Mouse (Mus musculus) liver, embryonic 15.5 days (tissue): ENCODE results near the gene Skil. TPM values are rescaled to one million over a fixed set of nuclear protein-coding genes. Genes with fewer than 3 reads are reported as not detected.

ENCODE experiments used
- ATAC-seq: fragments of 200-750 bp; cut with Nextera tagmentation; 2 replicates; pipeline ENCODE4 v1.8.0; 2017; ENCODE audit warnings: moderate number of reproducible peaks, mild to moderate bottlenecking, moderate library complexity; ENCODE audit not compliant: insufficient read depth
- H3K27ac ChIP-seq: fragments of 300-500 bp; sonication (generic); replicated peaks from 2 replicates; pipeline ENCODE4 v1.5.1; 2015; ENCODE audit warnings: mild to moderate bottlenecking, inconsistent platforms
- H3K27me3 ChIP-seq: fragments of 300-500 bp; sonication (generic); 2 replicates; pipeline ENCODE4 v1.6.1; 2015; ENCODE audit warnings: mild to moderate bottlenecking, inconsistent platforms
- H3K36me3 ChIP-seq: fragments of 300-500 bp; sonication (generic); replicated peaks from 2 replicates; pipeline ENCODE4 v1.6.1; 2015; ENCODE audit warnings: moderate library complexity, mild to moderate bottlenecking, inconsistent platforms
- H3K4me1 ChIP-seq: fragments of 300-500 bp; sonication (generic); replicated peaks from 2 replicates; pipeline ENCODE4 v1.6.1; 2015; ENCODE audit warnings: inconsistent platforms
- H3K4me2 ChIP-seq: fragments of 300-500 bp; sonication (generic); 2 replicates; pipeline ENCODE4 v1.6.1; 2015; ENCODE audit warnings: moderate library complexity, mild to moderate bottlenecking, inconsistent platforms
- H3K4me3 ChIP-seq: fragments of 300-500 bp; sonication (generic); replicated peaks from 2 replicates; pipeline ENCODE4 v1.5.1; 2015; ENCODE audit warnings: mild to moderate bottlenecking, inconsistent platforms
- H3K9ac ChIP-seq: fragments of 300-500 bp; sonication (generic); 2 replicates; pipeline ENCODE4 v1.6.1; 2015; ENCODE audit warnings: moderate library complexity, mild to moderate bottlenecking, inconsistent platforms
- H3K9me3 ChIP-seq: fragments of 300-500 bp; sonication (generic); replicated peaks from 2 replicates; pipeline ENCODE4 v1.6.1; 2016; ENCODE audit warnings: inconsistent platforms
- WGBS: fragments of 180-500 bp; shearing (Covaris S2); methylation state at CpG from one replicate; pipeline ENCODE4 v1.1.7; 2015; ENCODE audit warnings: mixed read lengths; ENCODE audit not compliant: insufficient replicate concordance; 5-methylcytosine and 5-hydroxymethylcytosine counted together
- polyA plus RNA-seq: library from polyadenylated mRNA; unstranded; fragments of >200 nt; fragmentation: Nextera tagmentation; extraction: Ambion mirVana; gene quantifications from 2 replicates; pipeline ENCODE4 v1.2.1, GENCODE M21; 2015

Gene Skil
- polyA plus RNA-seq, 1 experiment from 2014 or later = 4.3 TPM

GRCm38 (mm10) chr3:31083507-31084245 is 11.2 kb upstream of the Skil start:
- 15% methylated on average over 12 of the region's 12 CpGs for WGBS
- no peaks in the 10 kb centered on the region for H3K9me3 ChIP-seq
- no peaks in the 10 kb centered on the region for H3K36me3 ChIP-seq
- no peaks in the 10 kb centered on the region for H3K27me3 ChIP-seq
- ATAC-seq = peak; percentile 49; the same call in 1 of the 2 replicates
- 0 out of 2 replicates have a peak overlapping the region, but pooled peaks have one; percentile 6 for H3K27ac ChIP-seq
- H3K9ac ChIP-seq = no peak overlapping the region
- H3K4me1 ChIP-seq = peaks cover 20% of the 10 kb centered on the region
- H3K4me2 ChIP-seq = peak overlapping the region; percentile 37
- no peak overlapping the region for H3K4me3 ChIP-seq

- no peak overlapping the region for H3K9ac ChIP-seq
- 63% methylated on average over 3 of the region's 3 CpGs for WGBS
- no peak overlapping the region for H3K4me3 ChIP-seq
- H3K36me3 ChIP-seq = no peaks in the 10 kb centered on the region
- H3K4me1 ChIP-seq = peaks cover 22% of the 10 kb centered on the region
- no peaks in the 10 kb centered on the region for H3K27me3 ChIP-seq
- ATAC-seq = no peak
- no peak overlapping the region for H3K4me2 ChIP-seq
- no peaks in the 10 kb centered on the region for H3K9me3 ChIP-seq
- H3K27ac ChIP-seq = no peak overlapping the region
Observed at GRCm38 (mm10) chr3:31085000-31085399, 9.9 kb upstream of the Skil start.

DNA sequence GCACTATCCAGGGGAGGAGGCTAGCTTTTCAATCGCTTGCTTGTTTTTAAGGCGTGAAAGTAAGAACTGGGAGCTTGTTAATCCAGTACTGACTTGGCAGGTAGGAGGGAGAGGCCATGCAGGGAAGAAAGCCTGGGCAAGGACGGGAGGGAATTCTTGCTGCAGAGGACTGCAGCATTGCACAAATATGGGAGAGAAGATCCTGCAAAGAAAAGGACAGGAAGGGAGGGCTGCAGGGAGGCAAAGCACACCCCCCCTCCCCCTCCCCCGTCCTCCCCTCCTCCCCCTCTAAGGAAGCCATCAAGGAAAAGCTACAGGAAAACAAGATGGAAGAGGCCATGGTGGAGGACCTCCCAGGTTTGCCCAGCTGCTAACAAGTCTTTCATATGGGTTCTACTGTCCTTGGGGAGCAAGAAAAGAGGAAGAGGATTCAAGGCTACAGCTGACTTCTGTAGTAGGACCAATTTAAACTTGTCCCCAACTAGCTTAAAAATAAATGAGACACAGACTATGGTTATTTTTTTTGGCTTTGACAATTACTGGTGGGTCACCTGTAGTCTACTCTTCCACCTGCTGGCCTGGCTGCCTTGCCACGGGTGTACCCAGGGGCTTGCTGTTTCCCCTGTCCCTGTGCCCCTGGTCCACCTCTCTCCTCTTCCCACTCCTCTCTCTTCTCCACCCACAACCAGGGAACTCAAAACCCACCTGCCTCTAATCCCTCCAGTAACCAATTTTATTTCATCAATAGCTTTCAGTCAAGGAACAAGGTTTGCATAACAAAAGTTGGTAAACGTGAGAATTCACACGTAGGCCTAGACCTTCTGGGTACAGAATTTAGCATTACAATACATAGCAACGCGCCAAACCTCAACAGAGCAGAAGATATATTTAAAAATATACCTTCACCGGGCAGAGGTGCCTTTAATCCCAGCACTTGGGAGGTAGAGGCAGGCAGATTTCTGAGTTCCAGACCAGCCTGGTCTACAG is 5.8 kb upstream of the Skil start:
- no peak overlapping the region for H3K4me3 ChIP-seq
- no peak overlapping the region for H3K9ac ChIP-seq
- H3K4me1 ChIP-seq = peaks cover 38% of the 10 kb centered on the region
- H3K36me3 ChIP-seq = no peaks in the 10 kb centered on the region
- H3K27ac ChIP-seq = no peak overlapping the region
- H3K27me3 ChIP-seq = no peaks in the 10 kb centered on the region
- 53% methylated on average over 10 of the region's 10 CpGs for WGBS
- H3K9me3 ChIP-seq = no peaks in the 10 kb centered on the region
- no peak overlapping the region for H3K4me2 ChIP-seq
- ATAC-seq = no peak

GRCm38 (mm10) chr3:31089956-31090355 is 4.9 kb upstream of the Skil start:
- H3K36me3 ChIP-seq = no peaks in the 10 kb centered on the region
- ATAC-seq = no peak
- no peak overlapping the region for H3K9ac ChIP-seq
- H3K4me3 ChIP-seq = no peak overlapping the region
- 26% methylated on average over 7 of the region's 7 CpGs for WGBS
- no peak overlapping the region for H3K4me2 ChIP-seq
- H3K27ac ChIP-seq = no peak overlapping the region
- peaks cover 31% of the 10 kb centered on the region for H3K4me1 ChIP-seq
- no peaks in the 10 kb centered on the region for H3K27me3 ChIP-seq
- no peaks in the 10 kb centered on the region for H3K9me3 ChIP-seq

GRCm38 (mm10) chr3:31093196-31093595 is 1.7 kb upstream of the Skil start:
- peak overlapping the region; percentile 99 for H3K4me2 ChIP-seq
- no peaks in the 10 kb centered on the region for H3K9me3 ChIP-seq
- peak overlapping the region; percentile 81 for H3K4me3 ChIP-seq
- H3K27me3 ChIP-seq = peaks cover 10% of the 10 kb centered on the region
- peaks cover 50% of the 10 kb centered on the region for H3K4me1 ChIP-seq
- peak overlapping the region; percentile 88 for H3K9ac ChIP-seq
- WGBS = 2% methylated on average over 13 of the region's 13 CpGs
- peak overlapping the region; percentile 94 for H3K27ac ChIP-seq
- H3K36me3 ChIP-seq = no peaks in the 10 kb centered on the region
- ATAC-seq = no peak

DNA sequence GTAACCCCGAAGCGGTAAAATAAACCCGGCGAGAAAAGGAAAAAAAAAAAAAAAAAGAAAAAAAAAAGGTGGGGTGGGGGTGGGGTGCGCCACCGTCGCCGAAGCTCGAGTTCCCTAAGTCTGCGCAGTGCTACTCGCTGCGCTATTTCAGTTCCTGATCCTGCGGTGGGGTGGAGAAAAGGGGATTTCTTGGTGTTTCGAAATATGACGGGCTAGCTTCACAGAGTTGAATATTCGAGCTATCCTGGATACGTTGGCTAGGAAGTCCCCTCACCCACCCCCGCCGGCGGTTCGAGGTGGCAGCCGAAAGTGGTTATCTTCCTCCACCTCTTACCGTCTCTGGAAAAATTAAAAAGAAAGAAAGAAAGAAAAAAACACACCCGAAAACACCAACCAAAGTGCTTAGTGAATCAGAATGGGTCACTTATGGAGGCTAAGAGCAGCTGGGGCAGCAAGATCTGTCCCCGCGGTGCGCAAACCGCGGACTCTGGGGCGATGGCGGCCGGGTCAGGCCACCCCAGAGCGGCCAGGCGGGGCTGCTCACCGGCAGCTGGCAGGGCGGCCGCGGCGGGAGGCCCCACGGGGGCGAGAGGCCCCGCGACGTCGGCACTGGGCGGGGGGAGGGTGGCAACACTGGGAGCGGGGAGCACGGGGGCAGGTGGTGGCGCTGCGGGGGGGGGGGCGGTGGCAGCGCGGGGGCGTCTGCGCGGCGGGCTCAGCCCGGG is 1.1 kb upstream of the Skil start:
- Histone ChIP-seq H3K4me2 (peak overlapping the region; percentile 99), H3K36me3 (no peaks in the 10 kb centered on the region), H3K27ac (peak overlapping the region; percentile 94), H3K27me3 (peaks cover 10% of the 10 kb centered on the region), H3K4me1 (peaks cover 52% of the 10 kb centered on the region), H3K4me3 (peak overlapping the region; percentile 81), H3K9ac (peak overlapping the region; percentile 88), H3K9me3 (no peaks in the 10 kb centered on the region)
- ATAC-seq = peak; percentile 69
- WGBS = under 1% methylated on average over 40 of the region's 58 CpGs

- H3K4me1 ChIP-seq = peaks cover 50% of the 10 kb centered on the region
- H3K27ac ChIP-seq = peak overlapping the region; percentile 94
- peak overlapping the region; percentile 99 for H3K4me2 ChIP-seq
- peak overlapping the region; percentile 81 for H3K4me3 ChIP-seq
- peak overlapping the region; percentile 88 for H3K9ac ChIP-seq
- H3K9me3 ChIP-seq = no peaks in the 10 kb centered on the region
- under 1% methylated on average over 38 of the region's 39 CpGs for WGBS
- H3K36me3 ChIP-seq = no peaks in the 10 kb centered on the region
- ATAC-seq = no peak
- H3K27me3 ChIP-seq = peaks cover 10% of the 10 kb centered on the region
Observed at GRCm38 (mm10) chr3:31095179-31095490, 277 bp downstream of the Skil start.

DNA sequence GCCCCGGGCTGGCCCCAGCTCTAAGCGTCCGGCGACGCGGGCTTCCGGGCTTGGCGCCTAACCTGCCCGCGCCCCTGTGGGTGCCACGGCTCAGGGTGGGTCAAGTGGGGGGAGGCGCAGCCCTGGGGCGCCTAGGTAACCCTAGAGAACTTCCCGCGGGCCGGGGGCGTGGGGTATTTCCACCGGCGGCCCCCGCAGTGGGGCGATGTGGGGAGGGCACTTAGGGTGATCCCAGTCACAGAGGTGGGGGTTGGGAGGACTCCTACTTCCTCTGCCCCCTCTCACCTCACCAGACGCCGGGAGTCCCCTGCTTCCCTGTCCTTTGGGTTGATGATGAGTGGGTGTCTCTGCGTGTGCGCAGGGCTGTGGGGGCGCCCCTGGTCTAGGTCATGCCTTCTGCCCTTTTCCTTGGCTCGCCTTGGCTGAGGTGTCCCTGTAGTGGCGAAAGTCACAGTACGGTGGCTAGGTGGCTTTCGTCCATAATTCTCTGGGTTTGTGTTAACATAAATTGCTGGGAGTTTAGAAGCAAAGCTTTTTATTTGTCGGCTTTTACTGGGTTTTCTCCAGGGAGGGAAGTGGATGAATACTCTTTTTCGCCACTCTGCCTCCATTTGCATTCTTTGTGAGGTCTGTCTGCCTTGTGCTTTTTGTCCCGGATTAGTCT is 765 bp downstream of the Skil start:
- ATAC-seq = no peak
- Histone ChIP-seq H3K9me3 (no peaks in the 10 kb centered on the region), H3K4me3 (peak overlapping the region; percentile 81), H3K4me2 (peak overlapping the region; percentile 99), H3K9ac (peak overlapping the region; percentile 88), H3K27ac (peak overlapping the region; percentile 94), H3K4me1 (peaks cover 45% of the 10 kb centered on the region), H3K27me3 (peaks cover 10% of the 10 kb centered on the region), H3K36me3 (no peaks in the 10 kb centered on the region)
- WGBS = under 1% methylated on average over 33 of the region's 33 CpGs

DNA sequence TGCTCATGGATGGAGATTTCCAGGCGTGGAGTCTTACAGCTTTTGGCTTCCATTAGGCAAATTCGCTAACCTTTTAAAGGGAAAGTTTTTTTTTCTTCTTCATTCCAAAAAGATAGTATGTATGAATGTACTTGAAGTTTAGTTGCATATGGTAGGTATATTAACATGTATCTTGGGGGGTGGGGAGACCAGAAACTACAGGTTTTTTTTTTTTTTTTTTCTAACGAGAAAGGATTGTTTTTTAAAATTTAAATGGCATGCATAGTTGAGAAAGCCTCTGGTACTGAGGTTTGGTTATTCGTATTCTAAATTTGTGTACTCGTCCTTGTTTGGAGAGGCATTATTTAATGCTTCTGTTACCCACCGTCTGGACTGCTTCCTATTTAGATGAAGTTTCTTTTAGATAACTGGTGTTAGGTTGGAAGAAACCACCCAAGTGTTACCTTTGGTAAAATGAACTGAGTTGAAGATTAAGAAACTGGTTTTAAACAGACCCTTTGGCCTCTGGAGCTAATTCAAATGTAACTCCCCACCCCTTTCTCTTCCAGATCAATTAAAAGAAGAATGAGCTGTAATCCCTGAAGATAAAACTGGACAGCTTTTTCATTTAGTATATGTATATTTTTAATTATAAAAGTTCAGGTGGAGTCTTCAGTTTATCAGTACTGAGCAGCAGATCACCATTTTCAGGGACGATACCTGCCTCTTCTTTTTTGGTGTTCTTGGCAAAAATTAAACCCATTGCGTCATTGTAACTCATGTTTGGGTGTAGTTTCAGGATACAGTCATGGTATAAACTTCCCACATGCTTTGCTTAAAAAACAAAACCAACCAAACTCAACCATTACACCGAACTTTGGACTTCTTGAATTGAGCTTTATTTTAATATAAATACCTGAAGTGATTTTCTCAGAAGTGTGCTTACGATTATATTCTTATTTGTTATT is 1.6 kb downstream of the Skil start:
- H3K4me3 ChIP-seq = peak overlapping the region; percentile 81
- no peak for ATAC-seq
- H3K4me1 ChIP-seq = peaks cover 37% of the 10 kb centered on the region
- H3K27ac ChIP-seq = peak overlapping the region; percentile 94; the same call in 1 of the 2 replicates
- H3K9me3 ChIP-seq = no peaks in the 10 kb centered on the region
- H3K9ac ChIP-seq = peak overlapping the region; percentile 88
- H3K36me3 ChIP-seq = no peaks in the 10 kb centered on the region
- peaks cover 10% of the 10 kb centered on the region for H3K27me3 ChIP-seq
- WGBS = 46% methylated on average over 10 of the region's 10 CpGs
- H3K4me2 ChIP-seq = peak overlapping the region; percentile 99
